Mouse (Mus musculus): ENCODE measurements at regions not wholly inside any gene's neighbourhood (a gene's known extent, or its start where the extent isn't known, plus 50 kb on each side); places are given as distances from the start of the nearest gene placed in this dataset.

DNA sequence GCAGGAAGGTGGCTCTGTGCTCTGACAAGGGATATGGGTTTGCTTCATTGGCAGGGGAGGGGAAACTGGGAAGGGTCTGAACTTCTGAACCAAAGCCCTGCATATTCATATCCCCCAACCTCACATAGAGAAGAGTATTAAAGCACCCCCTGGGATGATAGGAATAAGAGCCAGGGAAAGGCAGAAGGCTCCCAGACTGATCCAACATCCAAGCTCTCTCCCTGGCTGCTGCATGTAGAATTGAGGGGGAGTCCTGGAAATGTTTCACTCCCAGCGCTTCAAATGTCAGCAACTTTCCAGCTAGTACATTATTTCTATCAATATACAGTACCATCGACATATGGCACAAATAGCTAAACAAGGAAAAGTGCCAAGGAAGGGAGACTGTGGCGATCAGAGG is 51.1 kb upstream of the Prickle1 start:
- DNase-seq (ENCODE audit: low read depth) = no peak

DNA sequence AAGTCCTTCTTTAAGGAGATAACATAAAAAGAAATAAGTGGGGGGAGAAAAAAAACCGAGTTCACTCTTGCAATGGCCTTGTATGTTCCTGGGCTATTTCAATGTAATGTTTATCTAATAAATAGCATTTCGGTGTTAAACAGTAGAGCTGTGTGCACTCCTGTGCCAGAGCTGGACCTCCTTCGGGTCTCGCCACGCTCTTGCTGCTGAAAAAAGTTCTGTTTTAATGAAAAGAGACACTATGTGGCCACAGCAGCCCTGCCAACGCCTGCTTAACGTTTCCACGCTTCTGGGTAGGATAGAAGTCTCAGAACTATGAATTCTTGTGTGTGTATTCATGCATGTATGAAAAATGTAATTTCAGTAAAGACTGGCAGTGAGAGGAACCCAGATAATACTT is 50.3 kb upstream of the Prickle1 start:
- DNase-seq (ENCODE audit: low read depth) = no peak

Data from naive thymus-derived CD4-positive, alpha-beta T cell, adult 2 months (primary cell).